Mouse (Mus musculus): ENCODE data around the gene Kifc1. TPM values are rescaled to one million over a fixed set of nuclear protein-coding genes. Genes with fewer than 3 reads are reported as not detected.

Kifc1 gene
- total and polyA plus RNA-seq, 3 experiments: 16.0 to 41.2 (median 23.0) TPM

DNA sequence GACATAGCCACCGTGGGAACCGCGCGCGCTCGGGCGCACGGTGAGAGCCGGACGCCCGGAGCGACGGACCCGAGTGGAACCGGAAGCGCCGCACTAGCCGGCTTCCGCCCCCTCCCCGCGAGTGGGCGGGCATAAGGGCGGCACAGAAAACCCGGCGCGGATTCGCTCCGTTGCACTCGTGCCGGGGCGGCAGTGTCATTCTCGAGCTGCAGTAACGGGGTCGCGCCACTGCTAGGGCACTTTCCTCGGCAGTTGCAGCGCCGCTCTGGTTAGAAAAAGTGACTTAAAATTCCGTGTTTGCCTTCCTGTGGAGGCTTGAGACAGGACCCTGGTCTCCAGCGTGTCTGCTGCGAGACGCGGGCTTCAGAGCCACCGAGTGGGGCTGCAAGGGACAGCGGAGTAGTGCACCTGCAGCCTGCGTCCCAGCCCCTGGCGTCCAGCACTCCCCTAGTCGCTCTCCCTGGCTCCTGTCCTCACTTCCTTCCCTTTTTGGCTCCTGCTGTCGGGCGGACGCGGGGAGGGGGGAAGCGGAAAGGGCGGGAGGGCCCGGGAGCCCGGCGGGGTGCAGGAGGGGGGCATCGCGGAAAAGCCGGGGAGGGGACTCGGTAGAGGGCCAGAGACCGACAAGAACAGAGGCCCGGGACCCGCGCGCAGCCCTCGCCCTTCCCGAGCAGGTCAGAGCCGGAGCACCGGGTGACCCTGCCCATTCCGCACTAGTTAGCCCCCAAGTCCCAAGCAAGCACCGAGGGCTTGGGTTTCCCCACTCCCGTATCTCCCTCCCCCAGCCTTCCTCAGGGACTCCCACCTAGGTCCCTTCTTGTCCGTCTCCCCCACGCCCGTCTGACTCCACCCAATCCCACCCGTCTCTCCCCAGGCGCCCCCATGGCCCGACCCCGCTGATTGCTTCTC, 39.2 kb upstream of the Kifc1 start, which contains the start of gene Rgl2 (continued):
- peak; percentile 81 for TF ChIP-seq ZMIZ1 (IDR thresholded peaks at IDR 0.05; ENCODE audit: low read depth, low read length)

DNA sequence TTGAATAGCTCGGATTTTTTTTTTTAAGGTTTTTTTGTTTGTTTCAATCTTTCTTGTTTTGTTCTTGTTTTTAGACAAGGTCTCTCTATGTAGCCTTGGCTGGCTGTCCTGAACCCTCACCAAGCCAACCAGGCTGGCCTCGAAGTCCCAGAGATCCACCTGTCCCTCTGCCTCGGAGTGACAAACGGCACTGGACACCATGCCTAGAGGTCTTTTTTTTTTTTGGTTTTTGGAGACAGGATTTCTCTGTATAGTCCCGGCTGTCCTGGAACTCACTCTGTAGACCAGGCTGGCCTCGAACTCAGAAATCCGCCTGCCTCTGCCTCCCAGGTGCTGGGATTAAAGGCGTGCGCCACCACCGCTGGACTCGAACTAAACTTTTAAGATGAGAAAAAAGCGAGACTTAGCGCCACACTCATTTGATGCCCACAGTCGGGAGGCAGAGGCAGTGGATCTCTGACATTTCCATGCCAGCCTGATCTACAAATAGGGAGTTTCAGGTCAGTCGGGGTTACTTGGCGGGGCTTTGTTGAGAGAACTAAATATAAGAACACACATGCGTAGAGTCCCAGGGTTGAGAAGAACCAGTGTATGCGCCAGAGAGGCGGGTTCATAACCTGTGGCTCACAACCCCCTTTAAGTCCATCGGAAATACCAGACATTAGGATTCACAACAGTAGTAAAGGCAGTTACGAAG, 37.9 kb upstream of the Kifc1 start:
- no peak overlapping the region for H3K27ac ChIP-seq (ENCODE audit: insufficient read depth, low read depth)
- dilution Hi-C loops (cut with MboI; ENCODE audit: extremely low pct_ligation_motif_present, extremely low pct_unique_long_range_greater_than_20kb, low sequenced_read_pairs) (no loop called here), in situ Hi-C loops (cut with MboI; ENCODE audit: low pct_ligation_motif_present, low pct_unique_long_range_greater_than_20kb, low sequenced_read_pairs) (no loop called here)
- TF ChIP-seq MXI1 (IDR thresholded peaks at IDR 0.05; ENCODE audit: low read depth, low read length): no peak
- TF ChIP-seq MAFK (IDR thresholded peaks at IDR 0.05; ENCODE audit: insufficient replicate concordance, low read length): no peak
- TF ChIP-seq UBTF (IDR thresholded peaks at IDR 0.05; ENCODE audit: low read depth, low read length): no peak
- TF ChIP-seq SMC3 (IDR thresholded peaks at IDR 0.05; ENCODE audit: low read depth, low read length): no peak
- no peak for TF ChIP-seq POLR2A (IDR thresholded peaks at IDR 0.05; ENCODE audit: low read depth, low read length)
- no peak for TF ChIP-seq TBP (conservative IDR thresholded peaks at IDR 0.05; ENCODE audit: low read depth, low read length)
- TF ChIP-seq POLR2AphosphoS2 (IDR thresholded peaks at IDR 0.05; ENCODE audit: low read depth, low read length): no peak
- no peak for TF ChIP-seq MYC (IDR thresholded peaks at IDR 0.05; ENCODE audit: low read depth, low read length)
- TF ChIP-seq IRF4 (IDR thresholded peaks at IDR 0.05; ENCODE audit: low read depth, low read length): no peak
- no peak for TF ChIP-seq USF2 (conservative IDR thresholded peaks at IDR 0.05; ENCODE audit: low read depth, low read length)
- TF ChIP-seq GABPA (IDR thresholded peaks at IDR 0.05; ENCODE audit: insufficient replicate concordance, low read depth, low read length): no peak
- TF ChIP-seq KAT2A (IDR thresholded peaks at IDR 0.05; ENCODE audit: insufficient replicate concordance, low read length): no peak
- TF ChIP-seq EP300 (IDR thresholded peaks at IDR 0.05; ENCODE audit: low read length): no peak
- TF ChIP-seq ZMIZ1 (IDR thresholded peaks at IDR 0.05; ENCODE audit: low read depth, low read length): no peak
- H3K4me3 ChIP-seq (replicated peaks in 1 of 3; ENCODE audit: low read depth in 2 of 3, low read length in 2 of 3, poor library complexity in 1 of 3): peak overlapping the region in 2 of 3 experiments; percentile 45 to 75
- H3K36me3 ChIP-seq (replicated peaks in 1 of 2; ENCODE audit: control insufficient read depth in 1 of 2, insufficient read depth in 1 of 2, low read length in 1 of 2): peaks cover 51 to 72% of the 10 kb centered on the region in 2 experiments
- no peak overlapping the region for H3K9ac ChIP-seq (ENCODE audit: insufficient read depth, low read depth)
- peaks cover 3% of the 10 kb centered on the region for H3K9me3 ChIP-seq (replicated peaks; ENCODE audit: low read length)
- 0 out of 2 replicates have a peak, but pooled peaks cover 2% of the 10 kb centered on the region for H3K79me2 ChIP-seq (replicated peaks; ENCODE audit: control insufficient read depth, extremely low read depth, insufficient read depth, poor library complexity, severe bottlenecking)
- H3K4me2 ChIP-seq (ENCODE audit: insufficient read depth, low read depth, poor library complexity, severe bottlenecking): peak overlapping the region; percentile 53
- no peaks in the 10 kb centered on the region for H3K27me3 ChIP-seq (replicated peaks)
- no peak for DNase-seq (ENCODE audit: extremely low read depth)
- peaks cover 4 to 22% of the 10 kb centered on the region in 2 experiments for H3K4me1 ChIP-seq (ENCODE audit: control insufficient read depth in 1 of 2, insufficient read depth in 2 of 2)
